Mouse (Mus musculus): ENCODE data around the gene Fam178b. TPM values are rescaled to one million over a fixed set of nuclear protein-coding genes. Genes with fewer than 3 reads are reported as not detected.

Fam178b gene
- polyA plus RNA-seq, 1 experiment from 2014 or later, result not detected

DNA sequence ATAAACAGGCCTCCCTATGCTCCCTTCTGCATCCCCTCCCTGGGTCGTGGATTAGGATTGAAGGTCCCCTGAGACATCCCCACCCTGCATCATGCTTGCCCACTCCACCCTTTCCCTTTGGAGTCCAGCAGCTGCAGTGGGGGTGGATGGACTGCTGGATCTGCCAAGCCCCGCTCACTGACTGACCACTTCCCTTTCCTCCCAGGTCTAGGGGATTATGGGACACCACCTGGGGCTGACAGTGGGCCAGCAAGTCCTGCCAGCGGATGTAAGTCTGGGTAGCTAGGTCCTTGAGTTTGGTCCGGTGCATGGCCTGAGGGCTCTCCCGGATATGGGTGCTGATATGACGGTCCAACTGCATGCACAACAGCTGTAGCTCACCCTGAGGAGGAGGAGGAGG, 118.9 kb downstream of the Fam178b start:
- Histone ChIP-seq H3K4me2 (ENCODE audit: low read depth) (no peak overlapping the region), H3K27ac (ENCODE audit: low read depth, low read length) (no peak overlapping the region), H3K4me3 (ENCODE audit: low read depth, low read length) (no peak overlapping the region), H3K9ac (ENCODE audit: low read length) (no peak overlapping the region), H3K4me1 (ENCODE audit: control insufficient read depth, insufficient read depth, low read length) (peaks cover 3% of the 10 kb centered on the region), H3K9me3 (ENCODE audit: control insufficient read depth, low read length) (no peaks in the 10 kb centered on the region), H3K27me3 (ENCODE audit: control insufficient read depth, insufficient read depth, low read length) (no peaks in the 10 kb centered on the region), H3K36me3 (ENCODE audit: control insufficient read depth, insufficient read depth, low read length) (no peaks in the 10 kb centered on the region)
- WGBS, result 77% methylated on average over 6 of the region's 6 CpGs
- ATAC-seq (ENCODE audit: insufficient read depth, low FRiP score, low TSS enrichment) (no peak), DNase-seq (ENCODE audit: low spot score) (no peak)

DNA sequence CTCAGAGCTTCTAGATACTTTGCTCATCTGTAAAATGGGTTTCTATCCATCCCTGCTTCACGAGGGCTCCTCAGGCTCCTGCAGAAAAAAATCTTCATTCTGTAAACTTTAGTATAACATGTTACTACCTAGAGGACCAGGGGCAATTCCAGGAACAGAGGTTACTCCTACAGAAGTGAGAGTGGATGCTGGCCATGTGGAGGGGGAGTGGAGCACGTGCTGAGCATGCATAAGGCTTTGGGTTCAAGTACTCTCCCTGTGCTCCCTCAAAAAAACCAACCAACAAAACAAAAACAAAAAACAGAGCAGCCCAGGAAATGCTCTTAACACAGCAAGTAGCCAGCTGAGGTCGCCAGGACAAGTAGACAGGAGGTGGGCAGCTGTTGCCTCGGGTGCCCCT, 119.4 kb downstream of the Fam178b start:
- no peak overlapping the region for H3K27ac ChIP-seq (ENCODE audit: low read depth, low read length)
- H3K4me2 ChIP-seq (ENCODE audit: low read depth), result no peak overlapping the region
- no peak for ATAC-seq (ENCODE audit: insufficient read depth, low FRiP score, low TSS enrichment)
- no peaks in the 10 kb centered on the region for H3K27me3 ChIP-seq (ENCODE audit: control insufficient read depth, insufficient read depth, low read length)
- H3K36me3 ChIP-seq (ENCODE audit: control insufficient read depth, insufficient read depth, low read length), result no peaks in the 10 kb centered on the region
- DNase-seq (ENCODE audit: low spot score), result no peak
- 68% methylated on average over 4 of the region's 4 CpGs for WGBS
- no peak overlapping the region for H3K9ac ChIP-seq (ENCODE audit: low read length)
- no peak overlapping the region for H3K4me3 ChIP-seq (ENCODE audit: low read depth, low read length)
- peaks cover 8% of the 10 kb centered on the region for H3K4me1 ChIP-seq (ENCODE audit: control insufficient read depth, insufficient read depth, low read length)
- no peaks in the 10 kb centered on the region for H3K9me3 ChIP-seq (ENCODE audit: control insufficient read depth, low read length)

DNA sequence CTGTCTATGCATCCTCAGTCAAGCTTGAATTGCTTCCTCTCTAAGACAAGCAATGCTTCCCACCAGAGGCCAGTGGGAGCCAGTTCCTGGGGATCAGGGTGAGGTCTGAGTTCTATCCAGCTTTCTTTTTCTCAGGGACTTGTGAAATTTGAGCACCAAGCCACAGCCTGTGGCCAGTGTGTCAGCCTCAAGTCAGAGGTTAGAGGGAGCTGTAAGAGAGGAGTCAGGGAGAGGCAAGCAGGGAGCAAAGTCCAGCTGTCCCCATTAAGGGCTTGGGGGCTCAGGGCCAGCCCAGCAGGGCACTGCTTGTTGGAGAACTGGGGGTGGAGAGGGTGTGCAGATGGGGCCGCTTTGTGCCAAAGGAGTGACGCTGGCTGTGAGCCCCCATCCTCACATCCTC, 119.8 kb downstream of the Fam178b start:
- peaks cover 12% of the 10 kb centered on the region for H3K4me1 ChIP-seq (ENCODE audit: control insufficient read depth, insufficient read depth, low read length)
- DNase-seq (ENCODE audit: low spot score), result no peak

DNA sequence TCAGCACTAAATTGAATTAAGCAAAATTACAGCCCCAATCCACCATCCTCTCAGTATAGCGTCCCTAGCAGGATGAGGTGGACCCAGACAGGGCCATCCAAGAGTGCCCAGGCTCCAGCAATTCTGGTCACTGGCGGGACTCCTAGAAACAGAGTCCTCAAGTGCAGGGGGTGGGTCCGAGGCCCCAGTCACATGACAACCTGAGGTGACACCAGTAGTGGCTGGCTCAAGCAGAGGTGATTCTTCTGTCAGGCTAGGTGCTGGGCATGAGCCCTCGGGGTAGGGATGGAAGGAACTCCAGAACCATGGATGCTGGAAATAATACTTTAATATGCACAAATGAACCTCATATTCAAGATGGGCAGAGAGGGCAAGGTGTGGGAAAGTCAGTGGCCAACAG, 120.6 kb downstream of the Fam178b start:
- DNase-seq (ENCODE audit: low spot score), result no peak
- Histone ChIP-seq H3K9me3 (ENCODE audit: control insufficient read depth, low read length) (no peaks in the 10 kb centered on the region), H3K9ac (ENCODE audit: low read length) (no peak overlapping the region), H3K4me3 (ENCODE audit: low read depth, low read length) (no peak overlapping the region), H3K4me2 (ENCODE audit: low read depth) (no peak overlapping the region), H3K4me1 (ENCODE audit: control insufficient read depth, insufficient read depth, low read length) (peaks cover 12% of the 10 kb centered on the region), H3K27ac (ENCODE audit: low read depth, low read length) (no peak overlapping the region), H3K36me3 (ENCODE audit: control insufficient read depth, insufficient read depth, low read length) (no peaks in the 10 kb centered on the region), H3K27me3 (ENCODE audit: control insufficient read depth, insufficient read depth, low read length) (no peaks in the 10 kb centered on the region)
- WGBS, result 61% methylated on average over 4 of the region's 4 CpGs
- ATAC-seq (ENCODE audit: insufficient read depth, low FRiP score, low TSS enrichment), result no peak

More for the DNA sequence above, 119.8 kb downstream of the Fam178b start:
- no peak overlapping the region for H3K27ac ChIP-seq (ENCODE audit: low read depth, low read length)
- no peaks in the 10 kb centered on the region for H3K27me3 ChIP-seq (ENCODE audit: control insufficient read depth, insufficient read depth, low read length)
- WGBS, result 59% methylated on average over 2 of the region's 2 CpGs
- H3K9me3 ChIP-seq (ENCODE audit: control insufficient read depth, low read length), result no peaks in the 10 kb centered on the region
- H3K4me2 ChIP-seq (ENCODE audit: low read depth), result no peak overlapping the region
- no peak overlapping the region for H3K9ac ChIP-seq (ENCODE audit: low read length)
- H3K36me3 ChIP-seq (ENCODE audit: control insufficient read depth, insufficient read depth, low read length), result no peaks in the 10 kb centered on the region
- no peak for ATAC-seq (ENCODE audit: insufficient read depth, low FRiP score, low TSS enrichment)
- H3K4me3 ChIP-seq (ENCODE audit: low read depth, low read length), result no peak overlapping the region

DNA sequence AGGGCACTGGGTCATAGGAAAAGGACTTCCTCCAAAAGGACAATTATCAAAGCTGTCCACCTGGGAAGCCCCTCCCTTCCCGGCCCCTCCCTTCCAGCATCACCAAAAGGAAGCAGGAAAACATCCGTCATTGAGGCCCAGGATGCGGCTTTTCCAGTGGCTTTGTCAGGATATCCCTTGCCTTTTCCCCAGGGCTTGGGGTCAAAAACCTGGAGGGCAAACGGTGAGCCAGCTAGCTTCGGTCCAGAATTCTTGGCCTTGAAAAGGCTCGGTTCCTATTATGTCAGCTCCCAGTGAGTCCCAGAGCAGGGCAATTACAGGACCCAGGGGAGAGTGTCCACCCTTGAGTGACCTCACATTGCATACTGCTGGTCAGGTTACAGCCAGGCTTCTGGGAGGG, 122.1 kb downstream of the Fam178b start:
- Histone ChIP-seq H3K9me3 (ENCODE audit: control insufficient read depth, low read length) (no peaks in the 10 kb centered on the region), H3K4me3 (ENCODE audit: low read depth, low read length) (no peak overlapping the region), H3K36me3 (ENCODE audit: control insufficient read depth, insufficient read depth, low read length) (no peaks in the 10 kb centered on the region), H3K27ac (ENCODE audit: low read depth, low read length) (no peak overlapping the region), H3K4me1 (ENCODE audit: control insufficient read depth, insufficient read depth, low read length) (peaks cover 12% of the 10 kb centered on the region), H3K27me3 (ENCODE audit: control insufficient read depth, insufficient read depth, low read length) (no peaks in the 10 kb centered on the region), H3K4me2 (ENCODE audit: low read depth) (no peak overlapping the region), H3K9ac (ENCODE audit: low read length) (no peak overlapping the region)
- DNase-seq (ENCODE audit: low spot score) (no peak), ATAC-seq (ENCODE audit: insufficient read depth, low FRiP score, low TSS enrichment) (no peak)
- 49% methylated on average over 6 of the region's 6 CpGs for WGBS

DNA sequence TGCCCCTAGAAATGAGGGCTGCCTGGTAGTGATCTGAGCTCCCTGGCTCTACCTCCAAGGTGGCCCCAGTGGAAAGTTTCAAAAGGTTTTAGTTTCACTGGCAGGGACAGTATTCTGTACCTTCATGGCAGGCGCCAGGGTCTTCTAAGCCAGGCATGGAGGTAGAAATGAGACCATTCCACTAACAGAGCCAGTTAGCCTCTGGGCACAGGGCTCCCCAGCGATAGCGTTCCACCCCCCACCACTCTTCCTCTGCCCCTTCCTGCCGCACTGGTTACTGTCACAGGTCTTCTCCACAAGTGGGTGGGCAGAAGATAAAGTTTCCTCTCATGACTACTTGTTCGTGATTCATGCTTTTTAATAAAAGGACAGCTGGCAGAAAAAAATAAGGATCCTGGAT, 123.1 kb downstream of the Fam178b start:
- H3K4me1 ChIP-seq (ENCODE audit: control insufficient read depth, insufficient read depth, low read length), result peaks cover 22% of the 10 kb centered on the region

DNA sequence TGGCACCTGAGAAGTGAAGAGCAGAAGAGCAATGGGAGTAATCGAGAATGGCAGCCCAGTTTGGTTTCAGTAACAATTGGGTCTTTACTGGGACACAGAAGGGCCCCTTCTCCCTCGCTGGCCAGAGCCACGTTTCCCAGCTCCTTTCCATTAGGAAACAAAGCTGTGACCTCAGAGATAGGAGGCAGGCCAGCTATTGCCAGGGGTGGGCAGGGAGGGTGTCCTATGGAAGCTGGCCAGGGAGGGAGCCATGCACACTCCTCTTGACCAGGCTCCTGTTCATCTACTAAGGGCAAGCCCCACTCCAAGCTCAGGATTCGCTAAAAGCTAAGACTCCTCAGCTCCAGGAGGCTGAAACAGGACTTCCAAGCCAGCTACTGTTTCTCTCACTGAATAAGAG, 123.7 kb downstream of the Fam178b start:
- H3K4me1 ChIP-seq (ENCODE audit: control insufficient read depth, insufficient read depth, low read length), result peaks cover 28% of the 10 kb centered on the region
- WGBS, result 2% methylated on average over 4 of the region's 4 CpGs
- peak overlapping the region; percentile 99 for H3K4me2 ChIP-seq (ENCODE audit: low read depth)
- ATAC-seq (ENCODE audit: insufficient read depth, low FRiP score, low TSS enrichment) (no peak), DNase-seq (ENCODE audit: low spot score) (no peak)
- H3K27me3 ChIP-seq (ENCODE audit: control insufficient read depth, insufficient read depth, low read length), result no peaks in the 10 kb centered on the region
- no peak overlapping the region for H3K4me3 ChIP-seq (ENCODE audit: low read depth, low read length)
- no peak overlapping the region for H3K27ac ChIP-seq (ENCODE audit: low read depth, low read length)
- H3K36me3 ChIP-seq (ENCODE audit: control insufficient read depth, insufficient read depth, low read length), result no peaks in the 10 kb centered on the region
- H3K9ac ChIP-seq (ENCODE audit: low read length), result no peak overlapping the region
- H3K9me3 ChIP-seq (ENCODE audit: control insufficient read depth, low read length), result no peaks in the 10 kb centered on the region

More for the DNA sequence above, 123.1 kb downstream of the Fam178b start:
- no peak overlapping the region for H3K9ac ChIP-seq (ENCODE audit: low read length)
- 61% methylated on average over 5 of the region's 5 CpGs for WGBS
- DNase-seq (ENCODE audit: low spot score) (no peak), ATAC-seq (ENCODE audit: insufficient read depth, low FRiP score, low TSS enrichment) (no peak)
- H3K36me3 ChIP-seq (ENCODE audit: control insufficient read depth, insufficient read depth, low read length), result no peaks in the 10 kb centered on the region
- H3K27me3 ChIP-seq (ENCODE audit: control insufficient read depth, insufficient read depth, low read length), result no peaks in the 10 kb centered on the region
- no peak overlapping the region for H3K4me2 ChIP-seq (ENCODE audit: low read depth)
- H3K27ac ChIP-seq (ENCODE audit: low read depth, low read length), result no peak overlapping the region
- H3K4me3 ChIP-seq (ENCODE audit: low read depth, low read length), result no peak overlapping the region
- no peaks in the 10 kb centered on the region for H3K9me3 ChIP-seq (ENCODE audit: control insufficient read depth, low read length)

DNA sequence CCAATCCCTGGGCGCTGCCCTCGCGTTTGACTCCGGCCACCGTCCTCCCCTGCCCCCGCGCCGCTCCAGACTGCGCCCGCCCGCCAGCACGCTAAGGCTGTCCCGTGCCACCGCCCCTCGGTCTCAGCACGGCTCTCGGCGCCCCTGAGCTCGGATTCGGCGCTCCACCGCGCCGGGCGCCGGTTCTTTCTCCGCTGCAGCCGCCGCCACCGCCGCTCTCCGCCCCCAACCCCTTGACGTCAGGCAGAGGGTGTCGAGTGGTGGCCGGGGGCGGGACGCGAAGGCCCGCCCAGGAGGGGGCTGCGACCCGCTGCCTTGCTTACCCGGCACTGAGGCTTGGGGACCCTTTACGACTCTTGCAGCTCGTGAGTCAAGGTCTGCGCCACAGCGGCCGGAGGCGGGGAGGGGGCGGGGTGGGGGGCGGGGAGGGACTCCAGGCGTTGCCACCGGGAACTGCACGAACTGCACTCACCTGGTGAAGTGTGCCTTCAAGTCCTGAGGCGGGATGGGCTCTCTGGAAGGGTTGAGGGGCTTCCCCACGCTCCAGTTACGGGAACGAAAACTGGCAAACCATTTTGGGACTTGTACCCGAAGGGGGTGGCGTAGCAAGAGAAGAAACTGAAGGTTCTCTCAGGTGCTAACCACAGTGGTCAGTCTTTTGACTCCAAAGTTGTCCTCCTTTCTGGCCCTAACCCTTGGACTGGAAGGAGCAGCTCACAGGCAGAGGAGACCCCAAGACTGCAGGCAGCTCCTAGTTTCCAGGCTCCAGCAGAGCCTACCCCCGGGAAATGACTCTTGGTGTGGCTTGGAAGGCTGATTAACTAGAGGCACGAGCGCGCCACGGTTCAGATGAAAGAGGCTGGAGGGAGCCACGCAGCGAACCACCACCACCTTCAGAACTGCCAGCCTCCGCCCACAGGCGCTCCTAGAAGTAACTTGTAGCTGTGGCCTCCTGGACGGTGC, 124.7 kb downstream of the Fam178b start, which contains the start of gene Sema4c:
Gene Sema4c (minus strand): TSS at position 319 of the 963 bp plus-strand sequence.
- under 1% methylated on average over 69 of the region's 69 CpGs for WGBS

More for the DNA sequence above, 124.7 kb downstream of the Fam178b start, which contains the start of gene Sema4c:
- Histone ChIP-seq H3K9me3 (ENCODE audit: control insufficient read depth, low read length) (no peaks in the 10 kb centered on the region), H3K4me3 (ENCODE audit: low read depth, low read length) (peak within 1 kb of the TSS; percentile 96), H3K4me2 (ENCODE audit: low read depth) (peak within 1 kb of the TSS; percentile 99), H3K4me1 (ENCODE audit: control insufficient read depth, insufficient read depth, low read length) (peaks cover 31% of the 10 kb centered on the region), H3K27ac (ENCODE audit: low read depth, low read length) (peak within 1 kb of the TSS; percentile 98), H3K9ac (ENCODE audit: low read length) (peak within 1 kb of the TSS; percentile 98), H3K27me3 (ENCODE audit: control insufficient read depth, insufficient read depth, low read length) (no peaks in the 10 kb centered on the region), H3K36me3 (ENCODE audit: control insufficient read depth, insufficient read depth, low read length) (peaks cover 7% of the 10 kb centered on the region)
- ATAC-seq (ENCODE audit: insufficient read depth, low FRiP score, low TSS enrichment) (peak; percentile 70), DNase-seq (ENCODE audit: low spot score) (peak; percentile 89)

Data from neural tube, embryonic 11.5 days (tissue).